Mouse (Mus musculus) lung, embryonic 16.5 days (tissue): Measurements from ENCODE around the gene Kmt5a. TPM values are rescaled to one million over a fixed set of nuclear protein-coding genes. Genes with fewer than 3 reads are reported as not detected.
A peak's percentile ranks its signal among the peaks of the same experiment; 100 is the strongest.

Experiments
- ATAC-seq: fragments of 200-750 bp; cut with Nextera tagmentation; 2 replicates; pipeline ENCODE4 v1.8.0; 2017; ENCODE audit warnings: low read depth, mild to moderate bottlenecking, moderate library complexity
- H3K27ac ChIP-seq: fragments of 300-500 bp; sonication (generic); 2 replicates; pipeline ENCODE4 v1.5.1; 2014; ENCODE audit warnings: mild to moderate bottlenecking, control low read depth, low read length
- H3K27me3 ChIP-seq: fragments of 300-500 bp; sonication (generic); 2 replicates; pipeline ENCODE4 v1.6.1; 2014; ENCODE audit warnings: low read depth, low read length, mixed read lengths; ENCODE audit not compliant: control insufficient read depth, insufficient read depth
- H3K36me3 ChIP-seq: fragments of 300-500 bp; sonication (generic); 2 replicates; pipeline ENCODE4 v1.6.1; 2014; ENCODE audit warnings: low read length; ENCODE audit not compliant: control insufficient read depth, insufficient read depth
- H3K4me1 ChIP-seq: fragments of 300-500 bp; sonication (generic); replicated peaks from 2 replicates; pipeline ENCODE4 v1.6.1; 2014; ENCODE audit warnings: low read length, mixed read lengths; ENCODE audit not compliant: control insufficient read depth, insufficient read depth
- H3K4me2 ChIP-seq: fragments of 300-500 bp; sonication (generic); 2 replicates; pipeline ENCODE4 v1.6.1; 2014; ENCODE audit warnings: low read depth, low read length, control low read depth
- H3K4me3 ChIP-seq: fragments of 300-500 bp; sonication (generic); 2 replicates; pipeline ENCODE4 v1.5.1; 2014; ENCODE audit warnings: mild to moderate bottlenecking, low read length, control low read depth
- H3K9ac ChIP-seq: fragments of 300-500 bp; sonication (generic); 2 replicates; pipeline ENCODE4 v1.6.1; 2014; ENCODE audit warnings: low read length, control low read depth
- H3K9me3 ChIP-seq: fragments of 300-500 bp; sonication (generic); 2 replicates; pipeline ENCODE4 v1.6.1; 2016; ENCODE audit warnings: low read length; ENCODE audit not compliant: control insufficient read depth
- WGBS: fragments of 180-500 bp; shearing (Covaris S2); extraction: QIAGEN DNeasy Blood & Tissue Kit; methylation state at CpG from one replicate; pipeline ENCODE4 v1.1.7; 2014; 5-methylcytosine and 5-hydroxymethylcytosine counted together
- polyA plus RNA-seq: library from polyadenylated mRNA; unstranded; fragments of >200 nt; fragmentation: Nextera tagmentation; extraction: Ambion mirVana; gene quantifications from 2 replicates; pipeline ENCODE4 v1.2.1, GENCODE M21; 2015

Gene Kmt5a
- polyA plus RNA-seq, 1 experiment from 2014 or later: 32.2 TPM

- no peaks in the 10 kb centered on the region for H3K27me3 ChIP-seq
- no peak for ATAC-seq
- peak overlapping the region; percentile 89; the same call in 1 of the 2 replicates for H3K9ac ChIP-seq
- WGBS: 66% methylated on average over 3 of the region's 3 CpGs
- H3K4me1 ChIP-seq: peaks cover 20% of the 10 kb centered on the region
- H3K9me3 ChIP-seq: no peaks in the 10 kb centered on the region
- no peak overlapping the region for H3K27ac ChIP-seq
- peaks cover 15% of the 10 kb centered on the region for H3K36me3 ChIP-seq
- H3K4me3 ChIP-seq: no peak overlapping the region
- H3K4me2 ChIP-seq: peak overlapping the region; percentile 92; the same call in 1 of the 2 replicates
Measured at GRCm38 (mm10) chr5:124444208-124444607, 4.5 kb downstream of the Kmt5a start.

DNA sequence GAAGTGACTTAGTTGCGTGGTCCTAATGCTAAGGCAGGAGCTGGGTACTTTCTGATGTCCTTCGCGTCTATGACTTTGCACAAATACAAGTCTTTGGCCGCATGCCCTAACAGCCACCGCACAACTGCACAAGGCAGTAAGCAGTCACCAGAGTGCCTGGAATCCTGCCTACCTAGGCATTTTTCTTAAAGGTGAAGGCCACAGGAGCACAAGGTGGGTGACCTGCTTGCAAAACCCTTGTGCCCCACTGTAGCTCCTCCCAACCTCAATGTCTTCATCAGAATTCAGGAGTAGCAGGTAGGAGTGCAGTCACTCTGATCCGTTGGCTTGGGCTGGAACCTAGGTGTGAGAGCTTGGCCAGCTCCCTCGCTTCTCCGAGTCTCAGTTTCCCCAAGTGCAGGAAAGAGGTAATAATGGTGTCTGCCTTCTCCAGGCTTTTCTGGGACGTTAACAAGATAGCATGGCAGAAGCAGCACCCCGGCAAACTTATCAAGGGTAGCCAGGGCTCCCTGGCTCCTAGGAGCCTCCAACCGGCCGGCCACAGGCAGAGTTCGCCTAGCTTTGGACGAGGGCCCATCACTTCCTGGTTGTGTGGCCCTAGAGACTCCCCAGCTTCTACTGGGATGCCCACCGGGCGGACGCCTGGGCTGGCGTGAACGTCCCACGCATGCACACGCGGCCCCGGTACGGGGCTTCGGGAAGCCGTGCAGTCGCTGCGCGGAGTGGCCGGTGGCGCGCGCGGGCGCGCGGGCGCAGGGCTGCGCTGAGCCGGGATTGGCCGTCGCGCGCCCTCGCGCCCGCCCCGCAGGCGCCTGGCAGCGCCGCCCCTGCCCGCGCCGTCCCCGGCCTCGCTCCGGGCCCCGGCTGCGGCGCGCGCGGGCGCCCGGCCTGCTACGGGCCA, 5.2 kb downstream of the Kmt5a start:
- H3K9me3 ChIP-seq: no peaks in the 10 kb centered on the region
- WGBS: 4% methylated on average over 40 of the region's 66 CpGs
- peaks cover 20% of the 10 kb centered on the region for H3K4me1 ChIP-seq
- peak overlapping the region; percentile 86 for H3K4me3 ChIP-seq
- peak overlapping the region; percentile 92 for H3K4me2 ChIP-seq
- H3K27ac ChIP-seq: peak overlapping the region; percentile 88
- ATAC-seq: peak; percentile 91
- H3K27me3 ChIP-seq: no peaks in the 10 kb centered on the region
- H3K36me3 ChIP-seq: peaks cover 20% of the 10 kb centered on the region
- H3K9ac ChIP-seq: peak overlapping the region; percentile 89

GRCm38 (mm10) chr5:124445621-124446293, 6.0 kb downstream of the Kmt5a start:
- ATAC-seq: peak; percentile 64
- under 1% methylated on average over 50 of the region's 77 CpGs for WGBS
- H3K4me3 ChIP-seq: peak overlapping the region; percentile 86

DNA sequence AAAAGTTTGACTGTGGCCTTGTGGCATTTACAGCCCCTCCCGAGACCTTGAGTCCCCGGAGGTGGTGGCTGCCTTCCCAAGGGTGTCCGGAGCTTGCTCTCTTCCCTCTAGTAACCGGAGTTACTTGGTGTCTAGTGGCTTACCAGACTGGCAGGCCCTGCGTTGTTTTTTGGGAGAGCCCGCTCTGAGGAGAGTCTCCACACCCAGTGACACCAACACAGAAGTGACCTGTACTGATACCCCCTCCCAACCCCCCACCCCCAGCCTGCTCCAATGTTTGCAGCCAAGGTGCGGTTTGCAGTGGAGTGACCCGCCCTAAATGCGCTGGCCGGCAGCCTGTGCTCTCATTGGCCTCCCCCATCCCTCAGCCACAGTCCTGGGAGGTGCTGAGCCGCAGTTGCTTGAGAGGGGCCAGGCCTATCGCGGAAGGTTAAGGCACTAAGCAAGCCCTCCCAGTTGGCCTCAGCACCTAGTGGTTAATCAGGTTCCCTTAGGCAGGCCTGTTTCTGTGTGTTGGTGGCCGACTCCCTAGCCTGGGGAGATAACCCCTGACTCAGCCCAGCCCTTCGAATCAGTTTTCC, 6.7 kb downstream of the Kmt5a start:
- Histone ChIP-seq H3K27ac (peak overlapping the region; percentile 88), H3K4me3 (peak overlapping the region; percentile 86), H3K36me3 (peaks cover 30% of the 10 kb centered on the region), H3K4me1 (peaks cover 15% of the 10 kb centered on the region), H3K9ac (peak overlapping the region; percentile 89), H3K4me2 (peak overlapping the region; percentile 92), H3K9me3 (no peaks in the 10 kb centered on the region), H3K27me3 (no peaks in the 10 kb centered on the region)
- WGBS: 2% methylated on average over 15 of the region's 15 CpGs
- peak; percentile 80 for ATAC-seq

More at GRCm38 (mm10) chr5:124445621-124446293, 6.0 kb downstream of the Kmt5a start:
- Histone ChIP-seq H3K36me3 (peaks cover 27% of the 10 kb centered on the region), H3K27ac (peak overlapping the region; percentile 88), H3K4me1 (peaks cover 17% of the 10 kb centered on the region), H3K4me2 (peak overlapping the region; percentile 92), H3K9me3 (no peaks in the 10 kb centered on the region), H3K27me3 (no peaks in the 10 kb centered on the region), H3K9ac (peak overlapping the region; percentile 89)

GRCm38 (mm10) chr5:124449494-124449893, 9.8 kb downstream of the Kmt5a start:
- H3K9ac ChIP-seq: no peak overlapping the region; the same call in 1 of the 2 replicates

GRCm38 (mm10) chr5:124450051-124450450, 10.3 kb downstream of the Kmt5a start:
- Histone ChIP-seq H3K27ac (no peak overlapping the region), H3K27me3 (no peaks in the 10 kb centered on the region)

More at GRCm38 (mm10) chr5:124449494-124449893, 9.8 kb downstream of the Kmt5a start:
- 0 out of 2 replicates have a peak overlapping the region, but pooled peaks have one; percentile 1 for H3K27ac ChIP-seq
- no peaks in the 10 kb centered on the region for H3K9me3 ChIP-seq
- no peak overlapping the region for H3K4me2 ChIP-seq
- peaks cover 47% of the 10 kb centered on the region for H3K36me3 ChIP-seq
- H3K4me3 ChIP-seq: no peak overlapping the region
- H3K27me3 ChIP-seq: no peaks in the 10 kb centered on the region
- H3K4me1 ChIP-seq: peaks cover 14% of the 10 kb centered on the region
- WGBS: 70% methylated on average over 6 of the region's 6 CpGs
- ATAC-seq: no peak

GRCm38 (mm10) chr5:124450641-124451340, 11.1 kb downstream of the Kmt5a start:
- Histone ChIP-seq H3K4me2 (no peak overlapping the region), H3K9ac (no peak overlapping the region), H3K4me1 (peaks cover 10% of the 10 kb centered on the region), H3K9me3 (no peaks in the 10 kb centered on the region), H3K4me3 (no peak overlapping the region), H3K27me3 (no peaks in the 10 kb centered on the region), H3K36me3 (peaks cover 53% of the 10 kb centered on the region), H3K27ac (no peak overlapping the region)
- no peak for ATAC-seq
- WGBS: 72% methylated on average over 16 of the region's 16 CpGs

More at GRCm38 (mm10) chr5:124450051-124450450, 10.3 kb downstream of the Kmt5a start:
- no peak overlapping the region for H3K4me3 ChIP-seq
- no peaks in the 10 kb centered on the region for H3K9me3 ChIP-seq
- H3K4me1 ChIP-seq: peaks cover 10% of the 10 kb centered on the region
- H3K4me2 ChIP-seq: no peak overlapping the region
- WGBS: 80% methylated on average over 7 of the region's 7 CpGs
- H3K9ac ChIP-seq: no peak overlapping the region
- ATAC-seq: no peak
- H3K36me3 ChIP-seq: peaks cover 50% of the 10 kb centered on the region

DNA sequence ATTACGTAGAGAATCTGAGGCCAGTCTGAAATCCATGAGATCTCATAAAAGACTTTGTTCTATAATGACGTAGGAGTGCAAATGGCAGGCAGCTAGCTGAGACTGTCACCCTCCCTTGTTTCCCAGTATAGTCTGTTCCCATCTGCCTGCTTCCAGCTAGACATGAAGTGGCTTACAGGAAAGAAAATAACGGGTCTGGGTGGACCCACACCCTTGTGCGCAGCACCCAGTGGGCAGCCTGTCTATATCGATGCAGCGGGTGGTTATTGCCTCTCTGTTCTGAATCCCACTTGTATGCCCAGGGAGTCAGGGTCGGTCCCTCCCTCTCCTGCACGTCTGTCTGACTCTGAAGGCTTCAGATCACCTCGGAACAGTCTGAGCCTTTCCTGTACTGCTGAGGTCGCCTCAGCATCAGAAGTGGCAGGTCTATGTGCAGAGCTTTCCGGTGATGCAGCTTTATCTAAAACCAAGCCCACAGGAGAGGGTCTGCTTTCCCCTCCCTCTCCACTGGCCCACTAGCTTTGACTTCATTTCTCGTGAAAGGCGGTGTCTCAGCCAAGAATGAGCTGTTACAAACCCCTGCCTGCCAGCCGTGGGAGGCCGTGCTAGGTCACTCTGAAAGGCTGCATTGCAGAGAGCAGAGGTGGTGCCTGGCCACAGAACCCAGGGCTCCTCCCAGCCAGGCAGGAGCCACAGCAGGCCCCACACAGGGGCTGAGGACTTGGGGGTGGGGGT, 12.9 kb downstream of the Kmt5a start:
- no peak overlapping the region for H3K9ac ChIP-seq
- no peaks in the 10 kb centered on the region for H3K4me1 ChIP-seq
- no peaks in the 10 kb centered on the region for H3K27me3 ChIP-seq
- ATAC-seq: no peak
- peaks cover 68% of the 10 kb centered on the region for H3K36me3 ChIP-seq
- no peaks in the 10 kb centered on the region for H3K9me3 ChIP-seq
- H3K4me2 ChIP-seq: no peak overlapping the region
- H3K4me3 ChIP-seq: no peak overlapping the region
- no peak overlapping the region for H3K27ac ChIP-seq
- WGBS: 81% methylated on average over 15 of the region's 15 CpGs
